Mouse (Mus musculus) macrophage (primary cell): Measurements from ENCODE around the gene Gm33815. TPM values are rescaled to one million over a fixed set of nuclear protein-coding genes. Genes with fewer than 3 reads are reported as not detected.
"Not testable (repeated sequence)": the region's sequence is repeated elsewhere in the genome, so short reads cannot be mapped to it uniquely, and the experiment has no call there.

Experiments used
- H3K27ac ChIP-seq: fragments of 350-480 bp; formaldehyde crosslinking; 2 replicates; pipeline ENCODE4 v1.9.0; 2021
- H3K36me3 ChIP-seq: fragments of 350-480 bp; formaldehyde crosslinking; 2 replicates; pipeline ENCODE4 v1.9.0; 2021; ENCODE audit errors: inconsistent target
- H3K4me3 ChIP-seq: fragments of 350-480 bp; formaldehyde crosslinking; 2 replicates; pipeline ENCODE4 v1.9.0; 2021; ENCODE audit errors: inconsistent target
- H3K79me2 ChIP-seq: fragments of 350-480 bp; formaldehyde crosslinking; 2 replicates; pipeline ENCODE4 v1.9.0; 2021; ENCODE audit errors: inconsistent target
- WGBS: methylation state at CpG from one replicate; pipeline ENCODE4 v1.1.7; 2026; ENCODE audit warnings: inconsistent platforms; ENCODE audit not compliant: missing documents; 5-methylcytosine and 5-hydroxymethylcytosine counted together
- polyA plus RNA-seq: library from polyadenylated mRNA; stranded (reverse); fragments of 250-400 nt; gene quantifications from 3 replicates; pipeline ENCODE4 v1.2.4, GENCODE M21; 2018; ENCODE audit warnings: inconsistent platforms
- total RNA-seq, 78 experiments: library from RNA; depleted of rRNA; stranded (reverse); fragments of 250-400 nt; gene quantifications; 1 replicate in 9 of 78; 2 replicates in 24 of 78; 3 replicates in 43 of 78; 4 replicates in 2 of 78; pipeline ENCODE4 v1.2.4; 2018; ENCODE audit warnings: inconsistent platforms in 56 of 78

Gm33815 gene
- total RNA-seq (2018; cell fraction: chromatin; rRNA removed): not detected
- total RNA-seq (2018; cell fraction: cytosol; rRNA removed): not detected
- not detected for total RNA-seq (2018; cell fraction: nucleus; rRNA removed)
- not detected in 3 replicates for polyA plus RNA-seq

DNA sequence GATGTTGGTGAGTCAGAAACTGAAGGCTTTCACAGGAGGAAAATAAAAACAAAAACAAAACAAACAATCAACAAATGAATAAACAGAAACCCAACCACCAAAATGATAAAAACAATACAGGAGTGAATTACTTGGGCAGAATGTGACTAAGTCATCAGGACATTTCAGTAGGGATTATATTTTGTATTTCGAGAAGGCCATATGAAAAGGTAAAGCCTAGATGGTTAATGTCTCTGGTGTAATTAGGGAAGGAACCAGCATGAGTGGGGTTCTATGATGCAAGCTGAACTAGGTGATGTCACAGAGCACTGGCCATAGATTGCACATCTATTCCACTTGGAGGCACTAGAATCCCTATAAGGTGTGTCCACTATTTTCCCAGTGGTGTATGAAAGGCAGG lies at the start of gene Gm33815:
Gm33815 (plus strand) TSS at position 301 of the 400 bp plus-strand sequence.
- no CpG with 5 or more reads among the region's 1 CpGs for WGBS
- H3K4me3 ChIP-seq, H3K36me3 ChIP-seq, H3K27ac ChIP-seq, H3K79me2 ChIP-seq: not testable (repeated sequence)
